Mouse (Mus musculus): ENCODE measurements around the gene Car12. TPM values are rescaled to one million over a fixed set of nuclear protein-coding genes. Genes with fewer than 3 reads are reported as not detected.

The Car12 gene
- polyA plus RNA-seq, 1 experiment = 0.40 TPM

DNA sequence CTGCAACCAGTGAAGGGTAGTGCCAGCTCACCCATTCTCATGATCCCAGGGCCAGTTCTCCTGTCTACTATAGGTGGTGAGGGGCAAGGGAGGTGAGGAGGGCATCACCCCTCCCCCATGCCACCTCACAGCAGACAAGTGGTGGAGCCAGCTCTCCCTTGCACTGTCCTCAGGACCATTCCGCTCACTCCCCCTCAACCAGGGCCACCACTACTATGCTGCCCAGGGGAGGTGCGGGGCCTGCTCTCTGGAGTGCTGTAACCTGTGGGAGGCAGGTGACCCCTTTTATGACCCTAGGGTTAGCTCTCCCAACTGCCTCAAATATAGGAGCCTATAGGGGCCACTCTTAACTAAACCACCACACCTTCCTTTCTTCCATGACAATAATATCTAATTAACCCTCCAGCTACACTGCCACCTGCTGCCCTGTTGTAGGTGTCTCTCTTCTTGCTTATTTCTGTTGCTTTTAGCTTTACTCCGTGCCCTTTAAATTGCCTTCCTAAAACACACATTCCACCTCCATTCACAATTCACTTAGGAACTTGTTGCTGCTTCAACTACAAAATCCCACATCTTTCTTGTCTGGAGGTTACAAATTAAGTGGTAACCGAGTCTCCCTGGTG, 21.7 kb upstream of the Car12 start:
- Histone ChIP-seq H3K36me3 (ENCODE audit: control insufficient read depth, insufficient read depth) (no peaks in the 10 kb centered on the region), H3ac (ENCODE audit: control insufficient read depth, insufficient read length) (no peak overlapping the region), H3K4me2 (ENCODE audit: low read depth) (no peak overlapping the region), H3K79me2 (ENCODE audit: control insufficient read depth, insufficient read depth) (no peaks in the 10 kb centered on the region), H3K4me3 (no peak overlapping the region), H3K27me3 (ENCODE audit: control insufficient read depth, insufficient read depth, insufficient read length) (peaks cover 5% of the 10 kb centered on the region)
- no peak for TF ChIP-seq TCF3 (IDR thresholded peaks at IDR 0.05; ENCODE audit: insufficient read length, low read depth)
- TF ChIP-seq E2F4 (IDR thresholded peaks at IDR 0.05; ENCODE audit: insufficient read depth) = no peak
- TF ChIP-seq USF1 (IDR thresholded peaks at IDR 0.05; ENCODE audit: low read depth) = no peak
- no peak for TF ChIP-seq POLR2A (IDR thresholded peaks at IDR 0.05; ENCODE audit: insufficient read length, low read depth)
- no peak for TF ChIP-seq MYOD1 (IDR thresholded peaks at IDR 0.05; ENCODE audit: control insufficient read depth in 1 of 3, insufficient read length in 2 of 3, low read depth in 2 of 3)
- no peak for TF ChIP-seq REST (IDR thresholded peaks at IDR 0.05; ENCODE audit: insufficient read depth, insufficient read length)
- no peak for TF ChIP-seq MYOG (IDR thresholded peaks at IDR 0.05; ENCODE audit: control insufficient read depth in 1 of 3, insufficient read depth in 1 of 3, insufficient read length in 2 of 3, low read depth in 2 of 3)
- no peak for TF ChIP-seq MAX (IDR thresholded peaks at IDR 0.05; ENCODE audit: low read depth)
- no peak for TF ChIP-seq CEBPB (IDR thresholded peaks at IDR 0.05; ENCODE audit: insufficient read depth, poor library complexity, severe bottlenecking)
- no peak for TF ChIP-seq POLR2AphosphoS2 (IDR thresholded peaks at IDR 0.05; ENCODE audit: insufficient read length, low read depth)
- no peak for TF ChIP-seq SRF (IDR thresholded peaks at IDR 0.05; ENCODE audit: control insufficient read depth, insufficient read length, low read depth)

DNA sequence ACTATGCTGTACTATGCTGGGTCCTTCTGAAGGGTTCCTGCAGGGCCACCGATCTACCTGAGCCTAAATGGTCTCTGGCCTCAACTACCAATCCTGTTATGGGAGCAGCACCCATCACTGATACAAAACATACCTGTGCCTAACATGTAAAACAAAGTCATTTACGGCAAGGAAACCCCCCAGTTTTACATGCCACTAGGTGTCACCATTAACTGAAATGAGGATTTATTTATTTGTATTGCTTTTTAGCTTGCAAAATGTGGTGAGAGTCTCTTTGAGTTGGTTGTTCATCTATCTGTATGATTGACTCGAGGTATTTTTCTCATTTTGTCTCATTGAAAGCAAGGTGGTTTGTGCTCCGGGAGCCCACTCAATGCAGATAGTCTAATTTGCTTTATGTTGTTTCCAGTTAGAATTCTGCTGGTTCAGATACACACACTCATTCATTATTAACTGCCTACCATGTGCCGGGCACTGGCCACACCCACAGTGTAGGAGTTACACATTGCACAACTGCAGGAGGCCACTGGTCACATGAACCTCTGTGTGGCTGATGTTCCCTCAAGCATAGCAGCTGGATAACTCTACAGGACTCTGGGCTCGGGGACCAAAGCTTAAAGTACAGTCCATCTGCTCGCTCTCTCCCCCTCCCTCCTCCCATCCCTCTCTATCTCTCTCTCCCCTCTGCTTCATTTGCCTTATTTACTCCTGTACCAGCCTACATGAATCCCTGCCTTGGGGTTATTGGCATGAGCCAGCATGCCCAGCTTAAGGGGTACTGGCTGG, 15.9 kb upstream of the Car12 start:
- H3K36me3 ChIP-seq (ENCODE audit: control insufficient read depth, insufficient read depth) = no peaks in the 10 kb centered on the region
- H3K27me3 ChIP-seq (ENCODE audit: control insufficient read depth, insufficient read depth, insufficient read length) = peaks cover 5% of the 10 kb centered on the region
- no peak overlapping the region for H3K4me2 ChIP-seq (ENCODE audit: low read depth)
- H3K79me2 ChIP-seq (ENCODE audit: control insufficient read depth, insufficient read depth) = no peaks in the 10 kb centered on the region
- no peak overlapping the region for H3K4me3 ChIP-seq
- peak; percentile 77 for TF ChIP-seq CEBPB (IDR thresholded peaks at IDR 0.05; ENCODE audit: insufficient read depth, poor library complexity, severe bottlenecking)
- TF ChIP-seq SRF (IDR thresholded peaks at IDR 0.05; ENCODE audit: control insufficient read depth, insufficient read length, low read depth) = no peak
- no peak overlapping the region for H3ac ChIP-seq (ENCODE audit: control insufficient read depth, insufficient read length)

DNA sequence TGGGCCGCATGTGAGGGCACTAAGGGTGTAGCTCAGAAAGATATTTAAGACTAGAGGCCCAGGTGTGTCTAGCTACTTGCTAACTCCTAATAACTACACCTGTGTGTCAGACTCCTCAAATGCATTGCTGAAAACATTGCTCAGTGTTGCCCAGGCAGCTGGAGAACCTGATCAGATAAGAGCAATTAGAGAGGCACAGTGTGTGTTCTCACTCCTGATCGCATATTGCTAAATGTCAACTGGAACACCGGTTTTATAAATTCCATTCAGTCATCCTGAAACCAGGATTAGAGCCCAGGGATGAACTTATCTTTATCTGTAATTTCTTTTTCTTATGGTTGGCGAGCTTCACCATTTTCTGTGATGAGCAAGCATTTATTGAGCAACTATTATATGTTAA, 13.7 kb upstream of the Car12 start:
- no peaks in the 10 kb centered on the region for H3K27me3 ChIP-seq (ENCODE audit: control insufficient read depth, insufficient read depth, insufficient read length)
- no peak overlapping the region for H3K4me2 ChIP-seq (ENCODE audit: low read depth)
- no peaks in the 10 kb centered on the region for H3K79me2 ChIP-seq (ENCODE audit: control insufficient read depth, insufficient read depth)
- H3ac ChIP-seq (ENCODE audit: control insufficient read depth, insufficient read length) = no peak overlapping the region
- TF ChIP-seq POLR2AphosphoS2 (IDR thresholded peaks at IDR 0.05; ENCODE audit: insufficient read length, low read depth) = no peak
- no peak overlapping the region for H3K4me3 ChIP-seq
- H3K36me3 ChIP-seq (ENCODE audit: control insufficient read depth, insufficient read depth) = no peaks in the 10 kb centered on the region

DNA sequence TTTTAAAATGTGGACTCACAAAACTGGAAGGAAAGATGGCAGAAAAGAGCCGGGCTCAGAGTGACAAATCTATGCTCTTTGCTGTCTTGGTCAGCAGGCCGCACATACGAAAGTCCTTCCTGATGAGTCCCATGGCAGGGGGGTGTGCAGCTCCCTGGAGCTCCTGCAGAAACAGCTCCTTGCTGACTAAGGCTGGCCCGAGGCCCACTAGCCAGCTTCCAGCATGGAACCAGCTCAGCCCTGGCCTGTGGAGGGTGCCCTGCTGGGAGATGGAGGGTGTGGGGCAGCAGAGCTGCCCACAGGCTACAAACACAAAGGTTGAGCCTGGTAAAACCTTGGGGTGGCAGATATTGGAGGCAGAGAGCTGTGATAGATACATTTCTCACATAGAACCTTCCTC, 10.5 kb upstream of the Car12 start:
- no peaks in the 10 kb centered on the region for H3K36me3 ChIP-seq (ENCODE audit: control insufficient read depth, insufficient read depth)

DNA sequence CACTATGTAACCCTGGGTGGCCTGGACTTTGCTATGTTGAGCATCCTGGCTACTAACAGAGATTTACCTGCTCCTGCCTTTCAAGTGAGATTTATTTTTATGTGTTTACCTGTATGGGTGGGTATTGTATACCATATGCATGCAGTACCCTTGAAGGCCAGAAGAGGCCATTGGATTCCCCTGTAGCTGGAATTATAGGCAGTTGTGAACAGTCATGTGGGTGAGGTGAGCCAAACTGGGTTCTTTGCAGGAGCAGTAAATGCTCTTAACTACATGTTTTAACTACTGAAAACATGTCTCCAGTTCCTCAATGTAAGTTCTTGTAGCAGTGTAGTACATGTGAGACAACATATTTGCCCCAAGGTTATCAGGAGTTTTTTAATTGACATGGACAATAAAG, 8.1 kb upstream of the Car12 start:
- H3K27me3 ChIP-seq (ENCODE audit: control insufficient read depth, insufficient read depth, insufficient read length) = no peaks in the 10 kb centered on the region
- TF ChIP-seq POLR2A (IDR thresholded peaks at IDR 0.05; ENCODE audit: insufficient read length, low read depth) = no peak
- TF ChIP-seq MYOD1 (IDR thresholded peaks at IDR 0.05; ENCODE audit: control insufficient read depth in 1 of 3, insufficient read length in 2 of 3, low read depth in 2 of 3) = no peak
- no peak for TF ChIP-seq USF1 (IDR thresholded peaks at IDR 0.05; ENCODE audit: low read depth)
- no peak for TF ChIP-seq E2F4 (IDR thresholded peaks at IDR 0.05; ENCODE audit: insufficient read depth)
- no peak for TF ChIP-seq MYOG (IDR thresholded peaks at IDR 0.05; ENCODE audit: control insufficient read depth in 1 of 3, insufficient read depth in 1 of 3, insufficient read length in 2 of 3, low read depth in 2 of 3)
- TF ChIP-seq CEBPB (IDR thresholded peaks at IDR 0.05; ENCODE audit: insufficient read depth, poor library complexity, severe bottlenecking) = no peak
- TF ChIP-seq TCF3 (IDR thresholded peaks at IDR 0.05; ENCODE audit: insufficient read length, low read depth) = no peak
- no peak for TF ChIP-seq TCF12 (IDR thresholded peaks at IDR 0.05; ENCODE audit: insufficient read depth, poor library complexity, severe bottlenecking)
- TF ChIP-seq MAX (IDR thresholded peaks at IDR 0.05; ENCODE audit: low read depth) = no peak
- TF ChIP-seq POLR2AphosphoS2 (IDR thresholded peaks at IDR 0.05; ENCODE audit: insufficient read length, low read depth) = no peak
- TF ChIP-seq REST (IDR thresholded peaks at IDR 0.05; ENCODE audit: insufficient read depth, insufficient read length) = no peak
- no peak for TF ChIP-seq SRF (IDR thresholded peaks at IDR 0.05; ENCODE audit: control insufficient read depth, insufficient read length, low read depth)
- H3K36me3 ChIP-seq (ENCODE audit: control insufficient read depth, insufficient read depth) = no peaks in the 10 kb centered on the region
- H3ac ChIP-seq (ENCODE audit: control insufficient read depth, insufficient read length) = no peak overlapping the region
- H3K4me2 ChIP-seq (ENCODE audit: low read depth) = no peak overlapping the region
- no peaks in the 10 kb centered on the region for H3K79me2 ChIP-seq (ENCODE audit: control insufficient read depth, insufficient read depth)
- no peak overlapping the region for H3K4me3 ChIP-seq

More for the DNA sequence above, 10.5 kb upstream of the Car12 start:
- no peak overlapping the region for H3K4me2 ChIP-seq (ENCODE audit: low read depth)
- no peaks in the 10 kb centered on the region for H3K27me3 ChIP-seq (ENCODE audit: control insufficient read depth, insufficient read depth, insufficient read length)
- H3ac ChIP-seq (ENCODE audit: control insufficient read depth, insufficient read length) = no peak overlapping the region
- H3K4me3 ChIP-seq = no peak overlapping the region
- TF ChIP-seq SRF (IDR thresholded peaks at IDR 0.05; ENCODE audit: control insufficient read depth, insufficient read length, low read depth) (no peak), MYOG (IDR thresholded peaks at IDR 0.05; ENCODE audit: control insufficient read depth in 1 of 3, insufficient read depth in 1 of 3, insufficient read length in 2 of 3, low read depth in 2 of 3) (no peak), TCF12 (IDR thresholded peaks at IDR 0.05; ENCODE audit: insufficient read depth, poor library complexity, severe bottlenecking) (no peak), CEBPB (IDR thresholded peaks at IDR 0.05; ENCODE audit: insufficient read depth, poor library complexity, severe bottlenecking) (no peak), USF1 (IDR thresholded peaks at IDR 0.05; ENCODE audit: low read depth) (no peak), MAX (IDR thresholded peaks at IDR 0.05; ENCODE audit: low read depth) (no peak), MYOD1 (IDR thresholded peaks at IDR 0.05; ENCODE audit: control insufficient read depth in 1 of 3, insufficient read length in 2 of 3, low read depth in 2 of 3) (no peak), TCF3 (IDR thresholded peaks at IDR 0.05; ENCODE audit: insufficient read length, low read depth) (no peak), POLR2A (IDR thresholded peaks at IDR 0.05; ENCODE audit: insufficient read length, low read depth) (no peak)
- H3K79me2 ChIP-seq (ENCODE audit: control insufficient read depth, insufficient read depth) = no peaks in the 10 kb centered on the region
